Mouse (Mus musculus): Measurements from ENCODE around the gene Zfp114. TPM values are rescaled to one million over a fixed set of nuclear protein-coding genes. Genes with fewer than 3 reads are reported as not detected.

Zfp114 gene
- polyA plus RNA-seq (2012; rRNA removed), result 0.02 and 0.12 TPM in 2 replicates

DNA sequence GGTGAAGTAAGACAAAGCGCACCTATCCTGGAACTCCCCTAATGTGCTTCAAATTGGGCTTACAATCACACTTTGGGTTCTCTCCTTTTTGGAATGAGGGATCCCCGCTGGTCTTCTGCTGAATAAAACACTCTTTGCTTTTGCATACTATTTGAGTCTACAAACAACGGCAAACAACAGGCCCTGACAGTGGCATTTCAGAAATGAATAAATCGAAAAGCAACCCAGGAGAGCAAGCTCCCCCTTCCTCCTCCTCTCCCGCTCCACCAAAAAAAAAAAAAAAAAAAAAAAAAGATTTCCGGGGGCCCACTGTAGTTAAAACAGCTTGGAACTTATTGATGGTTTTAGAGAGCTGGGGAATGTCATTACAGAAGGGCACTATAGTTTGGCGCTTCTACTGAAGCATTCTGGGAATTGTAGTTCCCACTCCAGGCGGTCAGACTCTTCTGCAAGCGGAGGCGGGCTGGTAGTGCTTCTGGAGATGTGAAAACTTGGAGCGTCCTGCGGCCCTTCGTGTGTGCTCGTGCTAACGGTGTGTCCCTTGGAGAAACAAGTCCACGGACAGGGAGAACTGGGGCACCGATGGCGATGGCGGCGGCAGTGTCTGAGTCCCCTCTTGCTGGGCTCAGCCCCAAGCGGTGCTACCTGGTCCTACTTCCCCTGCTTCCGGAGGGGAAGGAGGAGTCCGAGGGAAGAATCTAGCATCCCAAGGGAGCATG lies at the start of gene Zfp114:
Zfp114 (plus strand) TSS at position 443 of the 719 bp plus-strand sequence.

GRCm38 (mm10) chr7:24133996-24134828 lies 40.6 kb upstream of the Zfp114 start, which contains the start of gene Zfp235:
Gene Zfp235, plus strand, starts transcription at chr7:24134169.

DNA sequence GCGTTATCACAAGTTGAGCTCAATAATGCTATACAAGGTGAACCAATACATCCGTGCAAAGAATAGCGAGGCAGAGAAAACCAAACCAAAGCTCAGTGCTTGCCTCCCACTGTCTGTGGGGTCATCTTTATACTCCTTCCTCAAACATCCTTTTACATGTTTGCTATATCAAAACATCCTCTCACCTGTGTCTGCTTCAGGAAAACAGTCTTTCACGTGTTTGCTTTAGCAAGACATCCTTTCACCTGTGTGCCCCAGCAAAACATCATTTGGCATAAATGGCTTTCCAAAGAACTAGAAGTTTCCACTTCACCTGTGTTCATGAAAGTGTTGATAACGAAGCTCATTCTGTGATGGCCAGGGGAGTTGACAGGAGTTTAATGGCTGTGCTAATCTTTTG lies 36.5 kb downstream of the Zfp114 start, which contains the start of gene Zfp111:
Zfp111 (minus strand) TSS at position 101 of the 400 bp plus-strand sequence.

Other genes starting within 250 kb of the Zfp114 start
- gene Vmn1r179, start 248.1 kb upstream of the Zfp114 start, polyA plus RNA-seq (2012; rRNA removed), result not detected in 2 replicates
- gene Vmn1r180, start 224.4 kb upstream of the Zfp114 start, polyA plus RNA-seq (2012; rRNA removed), result not detected in 2 replicates
- not detected in 2 replicates for gene Vmn1r181, start 200.4 kb upstream of the Zfp114 start, polyA plus RNA-seq (2012; rRNA removed)
- gene V1rd19, start 173.4 kb upstream of the Zfp114 start, polyA plus RNA-seq (2012; rRNA removed), result not detected in 2 replicates
- not detected in 2 replicates for gene Vmn1r183, start 121.8 kb upstream of the Zfp114 start, polyA plus RNA-seq (2012; rRNA removed)
- 2.7 and 3.3 TPM in 2 replicates for gene Zfp180, start 93.1 kb upstream of the Zfp114 start, polyA plus RNA-seq (2012; rRNA removed)
- 0.28 and 0.58 TPM in 2 replicates for gene Zfp112, start 62.7 kb upstream of the Zfp114 start, polyA plus RNA-seq (2012; rRNA removed)
- 2.1 and 3.2 TPM in 2 replicates for gene Zfp235, start 40.9 kb upstream of the Zfp114 start, polyA plus RNA-seq (2012; rRNA removed)
- 0.35 and 0.53 TPM in 2 replicates for gene Zfp111, start 36.4 kb downstream of the Zfp114 start, polyA plus RNA-seq (2012; rRNA removed)
- gene Zfp109, start 62.5 kb downstream of the Zfp114 start, polyA plus RNA-seq (2012; rRNA removed), result 0.17 and 0.40 TPM in 2 replicates
- gene Zfp108, start 79.7 kb downstream of the Zfp114 start, polyA plus RNA-seq (2012; rRNA removed), result 0.16 and 0.24 TPM in 2 replicates
- gene Zfp93, start 95.4 kb downstream of the Zfp114 start, polyA plus RNA-seq (2012; rRNA removed), result 0.47 and 0.73 TPM in 2 replicates
- gene Zfp61, start 126.2 kb downstream of the Zfp114 start, polyA plus RNA-seq (2012; rRNA removed), result 0.96 and 1.8 TPM in 2 replicates
- gene Zfp94, start 141.6 kb downstream of the Zfp114 start, polyA plus RNA-seq (2012; rRNA removed), result 2.3 and 2.8 TPM in 2 replicates
- 0.26 and 0.63 TPM in 2 replicates for gene Tescl, start 158.9 kb downstream of the Zfp114 start, polyA plus RNA-seq (2012; rRNA removed)
- gene Lypd5, start 174.1 kb downstream of the Zfp114 start, polyA plus RNA-seq (2012; rRNA removed), result 43.9 and 102 TPM in 2 replicates
- gene Kcnn4, start 195.2 kb downstream of the Zfp114 start, polyA plus RNA-seq (2012; rRNA removed), result 39.3 and 74.6 TPM in 2 replicates
- 32.6 and 35.9 TPM in 2 replicates for gene Smg9, start 224.6 kb downstream of the Zfp114 start, polyA plus RNA-seq (2012; rRNA removed)